Mouse (Mus musculus) c-Kit-positive CD71-positive TER-119-positive erythroid progenitor cells, embryonic 14.5 days (primary cell): Measurements from ENCODE around the gene Xxylt1.

Source experiments
- DNase-seq: peaks from one replicate; pipeline ENCODE4 v3.0.0-alpha.2; 2013; ENCODE audit warnings: low spot score

Xxylt1 gene

DNA sequence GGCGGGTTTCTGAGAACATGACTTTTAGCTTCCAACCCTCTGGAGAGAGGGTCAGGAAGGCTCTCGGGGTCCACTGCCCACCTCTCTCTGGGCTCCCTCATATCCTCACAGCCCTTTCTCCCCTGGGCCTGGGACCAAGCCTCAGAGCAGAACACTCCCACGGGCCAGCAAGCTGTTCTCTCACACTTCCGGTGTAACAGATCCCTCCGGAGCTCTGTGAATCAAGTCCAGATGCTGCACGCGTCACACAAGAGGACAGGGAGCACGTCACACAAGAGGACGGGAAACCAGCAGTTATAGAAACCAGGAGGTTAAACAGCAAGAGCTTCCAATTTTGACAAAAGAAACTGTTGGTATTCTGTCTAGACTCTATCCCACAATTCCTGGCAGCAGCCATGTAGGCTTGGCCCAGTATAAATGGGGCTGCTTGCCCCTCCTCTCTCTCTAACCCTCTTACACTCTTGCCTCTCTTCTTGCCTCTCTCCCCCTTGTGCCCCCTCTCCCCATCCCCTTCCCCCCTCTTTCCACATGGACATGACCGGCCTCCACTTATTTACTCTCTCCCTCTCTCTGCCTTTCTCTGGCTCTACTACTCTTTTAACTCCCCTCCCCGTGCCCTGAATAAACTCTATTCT, 19.9 kb downstream of the Xxylt1 start:
- DNase-seq: no peak

DNA sequence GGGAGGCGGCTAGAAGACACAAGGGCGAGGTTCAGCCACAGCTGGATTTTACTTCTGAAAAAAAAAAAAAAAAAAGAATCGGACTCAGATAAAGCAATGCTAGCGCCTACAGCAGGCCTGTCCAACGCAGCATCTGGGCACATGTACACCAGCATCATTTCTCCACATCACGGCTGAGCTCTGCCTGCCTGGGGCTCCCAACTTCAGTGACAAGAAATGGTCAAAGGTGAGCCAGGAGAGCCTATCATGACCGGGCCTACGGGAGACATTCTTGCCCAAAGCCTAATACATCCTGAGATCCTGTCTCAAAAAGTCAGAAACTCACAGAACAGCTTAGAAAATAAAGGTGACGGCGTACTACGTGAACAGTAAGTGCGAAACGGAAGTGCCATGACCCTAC, 20.5 kb downstream of the Xxylt1 start:
- DNase-seq: no peak

DNA sequence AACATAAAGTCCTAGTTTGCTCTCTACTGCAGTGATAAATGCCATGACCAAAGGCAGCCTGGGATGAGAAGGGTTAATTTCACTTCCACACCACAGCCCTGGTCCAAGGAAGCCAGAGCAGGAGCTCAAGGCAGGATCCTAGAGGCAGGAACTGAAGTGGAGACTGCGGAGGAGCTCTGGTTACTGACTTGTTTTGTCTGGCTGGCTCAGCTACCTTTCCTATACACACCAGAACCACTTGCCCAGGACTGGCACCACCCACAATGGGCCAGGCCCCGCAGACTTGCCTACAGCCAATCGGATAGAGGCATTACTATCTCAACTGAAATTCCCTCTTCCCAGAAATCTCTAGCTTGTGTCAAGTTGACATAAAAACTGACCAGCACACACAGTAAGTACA, 21.0 kb downstream of the Xxylt1 start:
- DNase-seq: no peak

DNA sequence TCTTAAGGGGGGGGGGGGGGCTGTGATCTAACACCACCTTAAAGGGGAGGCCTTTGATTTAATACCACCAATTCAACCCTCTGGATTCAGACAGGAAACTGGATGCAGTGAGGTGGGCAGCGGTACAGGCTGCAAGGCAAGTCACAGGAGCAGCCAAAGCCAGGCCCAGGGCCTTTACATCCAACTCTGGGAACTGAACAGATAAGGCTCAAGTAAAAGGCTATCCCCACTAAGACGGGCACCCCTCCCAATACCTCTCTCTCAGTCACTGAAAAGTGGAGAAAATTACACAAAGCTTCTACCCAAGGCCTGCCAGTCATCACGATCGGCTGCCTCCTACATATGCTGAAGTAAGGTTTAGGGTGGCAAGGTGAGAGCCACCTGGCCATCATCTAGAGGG, 21.5 kb downstream of the Xxylt1 start:
- DNase-seq: no peak

DNA sequence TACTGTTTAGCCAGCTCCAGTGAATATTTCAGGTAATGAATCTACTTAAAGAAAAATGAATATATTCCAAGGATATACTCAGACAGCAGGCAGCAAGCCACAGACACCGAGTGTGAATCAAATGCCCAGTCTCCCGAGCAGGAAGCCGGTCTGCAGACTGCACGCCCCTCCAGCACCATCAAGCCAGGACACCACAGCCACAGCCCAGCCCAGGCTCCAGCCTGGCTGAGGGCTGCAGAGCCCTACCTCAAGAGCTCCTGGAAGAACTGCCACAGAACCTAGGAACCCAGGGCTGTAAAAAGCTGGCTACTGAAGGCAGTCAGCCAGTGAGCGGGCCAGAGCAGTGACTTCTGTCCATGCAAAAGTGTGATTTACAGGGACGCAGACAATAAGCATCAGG, 28.4 kb downstream of the Xxylt1 start:
- DNase-seq: no peak

DNA sequence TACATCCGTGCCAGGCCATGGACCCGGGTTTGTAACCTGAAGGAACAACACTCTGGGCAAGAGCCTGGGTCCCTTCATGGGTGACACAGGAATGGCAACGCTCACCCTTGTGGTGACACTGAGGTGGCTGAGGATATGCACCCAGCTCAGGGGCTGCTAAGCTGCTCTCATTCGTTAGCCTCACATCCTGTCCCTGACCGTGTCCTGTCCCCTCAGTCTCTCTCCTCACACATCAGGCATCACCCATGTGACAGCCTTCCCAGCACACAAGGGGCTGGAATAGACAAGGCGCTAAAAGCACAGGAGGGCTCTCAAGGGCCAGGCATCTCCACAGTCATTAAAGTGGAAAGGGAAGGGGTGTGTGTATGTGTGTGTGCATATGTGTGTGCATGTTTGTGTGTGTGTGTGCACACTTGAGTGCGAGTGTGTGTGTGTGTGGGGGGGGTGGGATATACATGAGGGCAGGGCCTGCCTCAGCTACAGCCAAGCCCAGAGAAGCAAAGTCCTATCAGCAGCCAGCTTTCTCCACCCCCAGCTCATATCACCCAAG, 29.0 kb downstream of the Xxylt1 start:
- no peak for DNase-seq

DNA sequence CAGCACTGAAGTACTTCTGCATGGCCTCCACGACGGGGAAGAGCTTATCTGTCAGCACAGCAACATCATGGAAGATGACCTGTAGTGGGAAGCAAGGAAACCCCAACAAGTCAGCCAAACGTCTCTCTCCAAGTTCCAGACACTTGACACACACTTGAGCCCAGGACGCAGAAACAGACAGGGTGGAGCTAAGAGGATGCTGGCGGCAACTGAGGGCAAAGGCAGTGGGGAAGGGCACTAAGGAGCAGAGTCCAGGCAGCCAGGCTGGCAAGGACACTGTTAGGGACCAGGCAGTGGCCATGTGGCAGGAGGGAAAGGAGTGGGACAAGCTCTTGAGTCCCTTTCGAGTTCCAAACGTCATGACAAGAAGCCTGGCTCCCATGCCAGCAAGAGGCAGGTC, 30.5 kb downstream of the Xxylt1 start:
- DNase-seq: no peak

DNA sequence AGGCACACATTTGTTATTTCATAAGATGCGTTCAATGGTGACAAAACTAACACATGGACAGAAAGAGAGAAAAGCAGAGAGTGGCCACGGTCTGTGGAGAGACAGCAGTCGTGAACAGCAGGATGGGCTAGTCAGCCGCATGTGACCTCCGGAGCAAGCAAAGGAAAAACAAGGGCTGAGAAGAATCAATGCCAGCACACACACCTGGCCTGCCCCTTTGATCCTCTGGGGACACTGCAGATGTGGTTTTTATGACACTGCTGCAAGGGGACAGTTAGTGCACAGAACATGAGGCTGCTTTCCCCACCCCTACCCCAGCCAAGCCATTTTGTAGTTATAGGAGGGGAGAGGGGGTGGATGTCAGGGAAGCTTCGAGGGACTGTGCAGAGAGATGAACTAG, 33.0 kb downstream of the Xxylt1 start:
- no peak for DNase-seq

DNA sequence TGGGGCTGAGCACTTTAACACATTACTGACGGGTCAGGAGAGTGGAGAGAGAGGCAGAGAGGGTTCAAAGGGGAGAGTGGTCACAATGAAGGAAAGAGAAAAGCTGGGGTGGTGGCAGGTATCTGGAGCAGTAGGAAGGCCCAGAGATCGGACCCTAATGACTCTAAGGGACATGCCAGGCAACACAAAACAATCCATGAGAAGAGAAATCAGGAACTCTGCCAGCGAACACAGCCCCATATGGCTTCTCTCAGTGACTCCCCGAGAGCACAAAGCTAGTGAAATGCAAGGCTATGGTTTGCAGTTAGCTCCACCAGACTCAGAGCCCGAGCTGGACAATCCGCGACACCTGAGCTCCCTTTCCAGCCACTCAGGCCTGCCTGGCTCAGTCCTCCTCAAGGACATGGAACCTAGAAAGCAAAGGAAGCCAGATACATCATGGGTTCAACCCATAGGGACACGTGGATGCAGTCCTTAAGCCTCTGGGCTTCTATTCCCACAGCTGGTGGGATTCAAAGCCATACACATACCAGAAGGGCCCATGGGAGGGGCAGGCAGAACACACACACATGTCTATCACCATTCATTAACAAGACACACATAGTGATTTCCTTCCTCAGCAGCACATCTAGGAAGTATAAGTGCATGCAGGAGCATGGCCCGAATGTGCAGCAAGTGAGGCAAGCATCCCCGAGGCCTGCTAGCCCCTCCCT, 33.9 kb downstream of the Xxylt1 start:
- no peak for DNase-seq

DNA sequence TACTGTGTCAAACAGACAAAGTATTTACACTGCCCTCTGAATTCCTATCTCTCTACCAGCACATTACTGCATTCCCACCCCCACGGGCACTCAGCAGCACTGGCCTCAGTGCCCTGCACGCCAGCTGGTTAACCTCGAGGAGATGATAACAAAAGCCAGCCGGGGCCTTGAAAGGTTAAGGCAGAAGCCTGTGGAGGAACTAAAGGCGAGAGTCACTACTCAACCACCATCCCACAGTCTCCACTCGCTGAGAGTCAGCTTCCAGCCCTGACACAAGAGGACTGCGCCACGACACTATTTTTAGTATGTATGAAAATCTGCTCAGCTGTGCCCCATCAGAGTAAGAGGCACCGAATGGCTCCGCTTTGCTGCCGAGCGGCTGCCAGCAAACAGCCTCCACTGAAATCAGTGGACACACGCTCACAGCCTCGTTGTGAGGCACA, 35.0 kb downstream of the Xxylt1 start:
- no peak for DNase-seq

DNA sequence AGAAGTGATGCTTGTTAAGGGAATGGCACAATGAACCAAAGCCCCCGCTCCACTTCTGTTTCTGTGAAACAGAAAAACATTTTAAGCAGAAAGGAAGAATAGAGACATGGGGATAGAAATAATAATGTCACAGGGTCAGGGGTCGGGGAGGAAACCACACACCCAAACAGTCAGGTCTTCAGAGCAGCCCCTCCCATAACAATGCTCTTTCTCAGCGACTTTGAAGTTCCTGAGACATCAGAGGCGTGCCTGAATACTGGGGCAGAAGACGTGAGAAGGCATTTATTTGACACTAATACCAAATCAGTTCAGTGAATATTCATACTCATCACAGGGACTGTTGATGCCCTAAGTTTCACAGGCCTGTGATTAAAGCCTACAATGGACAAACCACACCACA, 36.0 kb downstream of the Xxylt1 start:
- DNase-seq: no peak

DNA sequence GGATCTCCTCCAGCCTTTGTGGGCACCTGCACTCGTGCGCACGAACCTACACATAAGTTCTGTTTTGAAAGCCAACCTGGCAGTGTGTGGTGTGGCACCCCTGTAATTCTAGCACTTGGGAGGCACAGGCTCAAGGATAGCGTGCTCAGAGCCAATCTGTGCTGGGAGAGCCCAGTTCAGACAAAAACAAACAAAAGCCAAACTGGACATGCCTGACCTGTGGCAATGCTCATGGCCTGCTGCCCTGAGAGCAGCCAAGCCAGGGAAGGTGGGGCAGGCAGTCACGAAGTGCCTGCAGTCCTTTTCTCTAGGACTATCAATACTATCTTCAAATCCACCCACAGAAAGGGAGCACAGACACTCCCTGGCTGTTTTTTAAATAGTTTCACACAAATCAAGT, 38.1 kb downstream of the Xxylt1 start:
- DNase-seq: no peak

DNA sequence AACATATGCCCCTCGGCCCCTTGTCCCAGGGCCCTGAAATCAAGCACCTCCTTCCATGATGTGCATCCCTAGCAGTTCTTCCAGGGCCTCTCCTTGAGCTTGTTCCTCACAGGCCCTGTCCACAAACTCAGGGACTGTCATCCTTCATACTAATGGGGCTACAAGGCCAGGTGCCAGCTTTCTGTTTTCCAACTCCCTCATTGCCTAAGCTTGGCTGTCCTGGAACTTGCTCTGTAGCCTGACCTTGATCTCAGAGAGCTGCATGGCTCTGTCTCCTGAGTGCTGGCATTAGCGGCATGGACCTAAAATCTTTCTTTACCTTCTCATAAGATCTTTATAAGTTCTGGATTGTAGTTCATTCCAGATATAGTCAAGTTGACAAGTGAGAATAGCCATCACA, 39.7 kb downstream of the Xxylt1 start:
- DNase-seq: no peak

DNA sequence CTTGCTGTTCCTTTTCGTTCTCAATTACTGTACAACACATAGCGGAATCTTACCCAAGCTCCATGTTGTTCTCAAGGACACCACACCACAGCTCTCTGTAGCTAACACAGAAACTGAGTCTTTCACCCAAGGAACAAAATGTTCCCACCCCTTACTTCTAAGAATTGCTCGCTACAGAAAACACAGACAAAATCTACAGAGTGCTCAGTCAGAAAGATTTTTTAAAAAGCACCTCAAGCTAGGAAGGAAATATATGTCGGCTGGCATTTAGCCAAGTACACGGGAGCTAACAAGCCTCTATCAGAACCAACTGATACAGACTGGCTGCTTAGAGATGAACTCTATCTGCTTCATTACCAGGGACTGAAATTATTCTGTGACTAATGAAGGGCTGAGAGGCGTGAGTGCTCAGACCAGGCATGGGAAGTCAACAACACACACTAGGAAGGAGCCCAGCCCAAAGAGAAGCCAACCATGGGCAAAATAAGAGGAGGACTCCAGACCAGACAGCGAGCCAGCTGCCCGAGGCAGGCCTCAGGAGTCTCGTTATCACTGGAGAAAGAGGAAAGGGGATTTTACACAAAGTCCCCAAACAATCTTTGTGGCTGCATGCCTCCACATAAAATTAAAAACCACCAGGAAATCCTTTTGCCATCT, 41.3 kb downstream of the Xxylt1 start:
- DNase-seq: no peak

DNA sequence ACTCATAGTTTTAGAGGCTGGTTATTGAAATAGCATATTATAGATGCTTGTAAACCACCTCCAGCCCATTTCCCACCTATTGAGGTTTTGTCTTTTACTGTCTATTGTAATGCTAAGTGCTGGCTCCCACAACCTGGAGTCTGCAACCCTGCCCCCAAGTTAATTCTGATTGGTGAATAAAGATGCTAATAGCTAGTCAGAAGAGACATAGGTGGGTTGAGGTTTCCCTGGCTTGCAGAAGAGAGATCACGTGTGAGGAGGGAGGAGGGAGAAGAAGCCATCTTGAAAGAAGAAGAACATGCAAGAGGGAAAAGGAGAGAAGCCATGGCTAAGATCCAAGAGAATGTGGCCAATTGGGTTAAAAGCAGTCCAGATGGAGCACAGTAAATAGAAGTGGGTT, 43.8 kb downstream of the Xxylt1 start:
- no peak for DNase-seq

DNA sequence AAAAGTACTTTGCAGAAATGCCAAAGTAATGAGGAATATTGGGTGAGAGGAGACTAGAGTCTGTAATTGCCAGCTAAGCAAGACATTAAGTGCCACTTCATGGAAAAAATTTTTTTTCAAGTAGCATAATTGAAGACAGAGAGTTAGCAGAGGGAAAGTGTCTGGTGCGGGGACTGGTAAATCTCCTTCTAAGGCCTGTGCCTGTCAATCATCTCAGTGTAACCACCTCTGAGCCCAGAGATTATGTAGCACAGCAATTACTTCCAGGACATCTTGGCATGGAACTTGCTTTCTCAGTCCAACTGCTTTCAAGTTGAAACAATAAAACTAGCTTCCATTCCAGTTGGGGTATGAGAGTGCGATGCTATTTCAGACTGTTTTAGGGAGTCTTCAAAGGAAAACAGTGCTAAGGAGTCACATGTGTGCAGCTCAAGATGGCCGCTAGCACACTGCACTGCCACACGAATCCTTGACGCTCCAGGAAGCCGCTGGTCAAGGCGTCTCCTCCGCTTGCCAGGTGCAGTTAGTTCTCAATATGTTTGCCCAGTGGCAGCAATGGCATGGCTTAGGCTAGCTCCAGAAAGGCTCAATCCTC, 45.5 kb downstream of the Xxylt1 start:
- no peak for DNase-seq

DNA sequence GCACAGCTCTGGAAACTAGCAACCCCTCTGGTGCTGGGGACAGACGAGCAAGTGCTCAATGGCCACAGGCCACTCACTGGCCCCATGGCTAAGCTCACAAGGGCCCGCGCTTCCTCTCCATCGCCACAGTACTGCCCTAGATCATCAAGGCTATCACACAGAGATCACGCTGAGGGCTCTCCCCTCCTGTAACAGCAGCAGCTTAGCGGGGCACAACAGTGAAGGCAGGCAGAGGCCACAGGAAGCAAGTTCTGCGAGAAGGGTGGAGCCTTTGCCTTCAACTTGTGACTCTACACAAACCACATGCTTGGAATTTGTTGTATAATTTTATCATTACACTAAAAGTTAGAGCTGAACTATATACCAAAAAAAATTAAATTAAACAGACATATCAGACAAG, 46.0 kb downstream of the Xxylt1 start:
- no peak for DNase-seq

DNA sequence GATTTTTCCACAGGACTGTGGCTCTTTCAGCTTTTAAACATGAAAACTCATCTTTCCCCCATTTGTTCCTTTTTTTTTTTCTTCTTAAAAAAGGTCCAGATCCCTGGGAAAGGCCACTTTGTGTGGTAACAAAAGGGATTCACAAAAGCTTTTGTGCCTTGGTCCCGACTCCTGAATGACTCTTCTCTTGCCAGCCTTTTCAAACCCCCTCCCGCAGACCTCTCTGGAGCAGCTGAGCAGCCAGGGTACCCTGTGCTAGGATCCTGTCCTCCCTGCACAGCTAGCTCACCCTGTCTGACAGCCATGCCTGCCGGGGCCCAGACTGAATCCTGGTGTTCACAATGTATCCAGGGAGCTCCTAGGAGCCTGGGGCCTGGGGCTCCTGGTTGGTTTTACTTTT, 47.2 kb downstream of the Xxylt1 start:
- DNase-seq: no peak

DNA sequence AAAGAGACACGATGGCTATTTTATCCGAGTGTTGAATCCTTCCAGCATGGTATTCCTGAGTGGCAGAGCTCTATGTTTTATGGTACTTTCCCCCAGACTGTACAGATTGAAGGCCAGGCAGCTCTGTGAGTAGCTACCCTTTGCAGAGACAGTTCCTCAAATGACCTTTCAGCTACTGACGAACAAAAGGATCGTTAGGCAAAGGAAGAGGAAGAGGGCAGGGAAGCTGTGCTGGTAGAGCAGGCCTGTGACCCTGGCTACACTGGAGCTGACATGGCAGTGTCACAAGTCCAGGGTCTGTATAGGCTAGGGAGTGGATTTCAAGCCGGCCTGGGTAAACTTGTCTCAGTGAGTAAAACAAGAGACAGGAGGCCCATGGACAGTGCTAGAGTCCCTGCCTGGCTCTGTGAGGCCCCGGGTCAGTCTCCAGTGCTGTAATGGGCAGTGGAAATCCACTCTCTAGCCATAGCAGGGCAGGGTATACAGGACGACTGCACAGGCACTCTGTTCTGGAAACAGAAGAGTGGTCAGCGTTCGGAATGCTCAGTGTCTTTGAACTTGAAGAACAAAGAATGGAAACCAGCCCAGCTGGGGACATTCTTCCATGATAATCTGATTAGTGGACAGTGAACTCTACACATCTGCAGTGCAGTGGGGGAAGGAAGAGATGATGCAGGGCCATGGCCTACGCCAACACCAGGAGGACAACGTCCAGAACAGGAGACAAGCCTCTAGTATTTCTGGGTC, 51.3 kb downstream of the Xxylt1 start:
- no peak for DNase-seq

DNA sequence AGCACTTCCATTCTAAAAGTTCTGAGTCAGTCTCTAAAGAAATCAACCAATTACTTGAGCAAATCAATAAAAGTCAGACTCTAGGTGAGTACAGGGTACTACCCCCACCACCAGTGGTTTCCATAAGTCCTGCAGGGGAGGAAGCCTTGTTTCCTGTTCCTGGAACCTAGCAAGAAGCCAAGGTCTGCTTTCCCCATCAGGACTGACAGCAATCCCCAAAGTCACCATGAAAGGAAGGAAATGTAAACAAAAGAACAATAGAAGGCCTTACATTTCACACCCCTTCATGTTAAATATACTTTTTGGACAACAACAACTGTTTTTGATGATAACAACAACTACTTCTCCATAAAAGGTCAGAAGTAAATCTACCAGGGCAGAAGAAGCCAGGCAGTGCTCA, 53.6 kb downstream of the Xxylt1 start:
- no peak for DNase-seq

DNA sequence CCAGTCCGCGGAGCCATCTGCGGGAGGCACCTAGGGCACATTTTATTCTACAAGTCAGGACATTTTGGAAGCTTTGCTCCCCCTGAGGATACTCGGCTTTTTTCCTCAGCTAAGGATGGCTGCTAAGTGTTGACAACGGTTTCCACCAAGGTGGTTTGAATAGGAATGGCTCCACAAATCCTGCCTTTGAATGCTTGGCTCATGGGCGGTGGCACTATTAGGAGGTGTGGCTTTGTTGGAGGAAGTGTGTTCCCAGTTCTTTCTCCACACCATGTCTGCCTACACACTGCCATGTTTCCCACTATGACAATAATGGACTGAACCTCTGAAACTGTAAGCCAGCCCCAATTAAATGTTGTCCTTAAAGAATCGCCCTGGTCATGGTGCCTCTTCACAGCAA, 55.7 kb downstream of the Xxylt1 start:
- no peak for DNase-seq

DNA sequence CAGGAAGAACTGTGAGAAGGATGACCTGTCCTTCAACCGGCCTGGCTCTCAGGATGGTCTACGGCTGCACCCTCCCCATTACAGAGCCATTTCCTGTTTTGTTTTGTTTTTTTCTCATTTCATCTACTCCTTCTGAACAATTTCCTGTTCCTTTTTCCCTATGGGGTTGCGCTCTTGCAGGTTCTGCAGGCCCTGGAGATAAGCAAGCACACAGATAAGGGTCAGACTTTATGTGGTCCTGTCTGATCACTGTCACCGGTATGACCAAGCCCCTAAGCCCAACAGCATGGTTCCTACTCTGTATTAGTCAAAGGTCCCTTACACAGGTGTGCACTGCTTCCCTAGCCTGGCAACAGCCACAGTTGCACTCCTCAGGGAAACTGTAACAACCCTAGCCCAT, 56.2 kb downstream of the Xxylt1 start:
- DNase-seq: no peak
